Comparison of ENCODE assay signal across 32 mouse cellular contexts in genomic region chr15:86449794-86450193, GRCm38 (mm10).
"Had no signal": no experiment of that assay in that cellular context is flagged by ENCODE, and none has a peak within 500 bp of the region (broad histone marks: within the 10 kb centered on the region; RNA-seq: fewer than 3 reads in every experiment).

No protein-coding gene starts in this region.

- H3K27me3 ChIP-seq: limb, embryonic 12.5 days; limb, embryonic 13.5 days; limb, embryonic 15.5 days; liver, embryonic 12.5 days; liver, embryonic 13.5 days; liver, embryonic 15.5 days; lung, embryonic 15.5 days; megakaryocyte, embryonic 14.5 days; midbrain, embryonic 12.5 days; midbrain, embryonic 13.5 days; midbrain, embryonic 15.5 days; neural tube, embryonic 12.5 days had no signal

- H3K4me2 ChIP-seq: limb, embryonic 12.5 days; limb, embryonic 13.5 days; limb, embryonic 15.5 days; liver, embryonic 11.5 days; liver, embryonic 12.5 days; liver, embryonic 13.5 days; liver, embryonic 15.5 days; lung, embryonic 14.5 days; lung, embryonic 15.5 days; midbrain, embryonic 11.5 days; midbrain, embryonic 12.5 days; midbrain, embryonic 13.5 days; midbrain, embryonic 15.5 days; neural tube, embryonic 12.5 days had no signal

- H3K9me3 ChIP-seq: limb, embryonic 10.5 days; limb, embryonic 12.5 days; limb, embryonic 13.5 days; limb, embryonic 15.5 days; liver, embryonic 12.5 days; liver, embryonic 13.5 days; liver, embryonic 15.5 days; lung, embryonic 15.5 days; megakaryocyte, embryonic 14.5 days; midbrain, embryonic 10.5 days; midbrain, embryonic 12.5 days; midbrain, embryonic 13.5 days; midbrain, embryonic 15.5 days; neural tube, embryonic 12.5 days had no signal

- H3K27ac ChIP-seq: limb, embryonic 10.5 days; limb, embryonic 12.5 days; limb, embryonic 13.5 days; limb, embryonic 15.5 days; liver, embryonic 12.5 days; liver, embryonic 13.5 days; liver, embryonic 14.5 days; liver, embryonic 15.5 days; lung, embryonic 15.5 days; macrophage; midbrain, embryonic 10.5 days; midbrain, embryonic 12.5 days; midbrain, embryonic 13.5 days; midbrain, embryonic 15.5 days; neural tube, embryonic 12.5 days had no signal

- H3K4me1 ChIP-seq: limb, embryonic 13.5 days; limb, embryonic 15.5 days; liver, embryonic 12.5 days; liver, embryonic 13.5 days; liver, embryonic 15.5 days; lung, embryonic 15.5 days; midbrain, embryonic 12.5 days; midbrain, embryonic 13.5 days; midbrain, embryonic 15.5 days; neural tube, embryonic 12.5 days had no signal

- ATAC-seq: liver, embryonic 12.5 days; liver, postnatal 0 days; lung, postnatal 0 days; midbrain, embryonic 13.5 days; midbrain, embryonic 15.5 days; midbrain, embryonic 16.5 days had no signal

- H3K4me3 ChIP-seq: limb, embryonic 10.5 days; limb, embryonic 12.5 days; limb, embryonic 13.5 days; limb, embryonic 15.5 days; liver, embryonic 12.5 days; liver, embryonic 13.5 days; liver, embryonic 15.5 days; lung, embryonic 15.5 days; megakaryocyte, embryonic 14.5 days; midbrain, embryonic 10.5 days; midbrain, embryonic 12.5 days; midbrain, embryonic 13.5 days; midbrain, embryonic 15.5 days; myocyte; neural tube, embryonic 12.5 days had no signal

- H3K9ac ChIP-seq: limb, embryonic 12.5 days; limb, embryonic 13.5 days; limb, embryonic 15.5 days; liver, embryonic 12.5 days; liver, embryonic 13.5 days; liver, embryonic 14.5 days; liver, embryonic 15.5 days; liver, postnatal 0 days; lung, embryonic 14.5 days; lung, embryonic 15.5 days; midbrain, embryonic 12.5 days; midbrain, embryonic 13.5 days; midbrain, embryonic 15.5 days; neural tube, embryonic 12.5 days had no signal

- DNase-seq: left cerebral cortex, postnatal 4 days; liver; liver, embryonic 13.5 days; liver, postnatal 0 days; lung, adult 18-20 months; lung, adult 2 months; lung, embryonic 14.5 days; lung, postnatal 10 days; lung, postnatal 14 days; lung, postnatal 36 days; lung, postnatal 4 days; midbrain, embryonic 14.5 days had no signal

- H3K36me3 ChIP-seq: limb, embryonic 13.5 days; limb, embryonic 15.5 days; liver, embryonic 12.5 days; liver, embryonic 13.5 days; liver, embryonic 15.5 days; lung, embryonic 15.5 days; midbrain, embryonic 15.5 days; neural tube, embryonic 12.5 days had no signal
